Mouse (Mus musculus) layer of hippocampus, adult 8-10 months (tissue): ENCODE data around the gene Dusp21. TPM values are rescaled to one million over a fixed set of nuclear protein-coding genes. Genes with fewer than 3 reads are reported as not detected.

ENCODE experiments used
- DNase-seq, 2 experiments: peaks; one replicate each; pipeline ENCODE4 v3.0.0; 2022; ENCODE audit warnings: low spot score in 2 of 2
- total RNA-seq, 4 experiments: library from RNA; stranded (reverse); gene quantifications; 2 replicates each; pipeline ENCODE4 v1.2.4; 2022

The Dusp21 gene
- total RNA-seq: not detected

GRCm38 (mm10) chrX:18145557-18145956 is at the start of gene Dusp21:
Dusp21 (plus strand) TSS chrX:18145857.
- DNase-seq: no peak

- no peak for DNase-seq
These were observed 15.2 kb downstream of the Dusp21 start for GRCm38 (mm10) chrX:18160734-18161442.

- no peak for DNase-seq
These were observed 16.1 kb downstream of the Dusp21 start for GRCm38 (mm10) chrX:18161796-18162191.

- peak; percentile 98 to 100 for DNase-seq
These were observed 16.7 kb downstream of the Dusp21 start, which contains the start of gene Kdm6a for GRCm38 (mm10) chrX:18162192-18162857. Kdm6a (plus strand) TSS chrX:18162575.

GRCm38 (mm10) chrX:18162861-18163731 is 17.4 kb downstream of the Dusp21 start:
- DNase-seq: peak; percentile 18 to 36

- DNase-seq: peak in 1 of 2 experiments; percentile 2
These were observed 18.4 kb downstream of the Dusp21 start for GRCm38 (mm10) chrX:18163917-18164624.

- DNase-seq: no peak
These were observed 19.5 kb downstream of the Dusp21 start for GRCm38 (mm10) chrX:18165121-18165520.

- DNase-seq: no peak
These were observed 21.3 kb downstream of the Dusp21 start for GRCm38 (mm10) chrX:18166961-18167360.

GRCm38 (mm10) chrX:18168940-18169339 is 23.3 kb downstream of the Dusp21 start:
- no peak for DNase-seq

GRCm38 (mm10) chrX:18174831-18175230 is 29.2 kb downstream of the Dusp21 start:
- no peak for DNase-seq

GRCm38 (mm10) chrX:18177803-18178202 is 32.1 kb downstream of the Dusp21 start:
- no peak for DNase-seq

- DNase-seq: no peak
These were observed 33.8 kb downstream of the Dusp21 start for GRCm38 (mm10) chrX:18179492-18179891.

GRCm38 (mm10) chrX:18187203-18187602 is 41.5 kb downstream of the Dusp21 start:
- no peak for DNase-seq

- DNase-seq: no peak
These were observed 42.6 kb downstream of the Dusp21 start for GRCm38 (mm10) chrX:18188293-18188692.

Other genes starting within 250 kb of the Dusp21 start
- 10 to 100 TPM; 38.3 to 53.0 (median 47.5) TPM for gene Kdm6a, start 16.7 kb downstream of the Dusp21 start, total RNA-seq